Mouse (Mus musculus) myocyte (in vitro differentiated cells): Measurements from ENCODE around the gene Sdk1. TPM values are rescaled to one million over a fixed set of nuclear protein-coding genes. Genes with fewer than 3 reads are reported as not detected.

Experiments
- H3K27me3 ChIP-seq: one replicate; pipeline ENCODE4 v1.6.1; 2011; ENCODE audit not compliant: control insufficient read depth, insufficient read depth, insufficient read length
- H3K36me3 ChIP-seq: one replicate; pipeline ENCODE4 v1.6.1; 2011; ENCODE audit not compliant: control insufficient read depth, insufficient read depth
- H3K4me2 ChIP-seq: one replicate; pipeline ENCODE4 v1.6.1; 2011; ENCODE audit warnings: low read depth, control low read depth
- H3K4me3 ChIP-seq: one replicate; pipeline ENCODE4 v1.5.1; 2011; ENCODE audit warnings: mild to moderate bottlenecking, control low read depth, moderate library complexity
- H3K79me2 ChIP-seq: one replicate; pipeline ENCODE4 v1.6.1; 2011; ENCODE audit not compliant: control insufficient read depth, insufficient read depth
- H3ac ChIP-seq: one replicate; pipeline ENCODE4 v1.6.1; 2011; ENCODE audit not compliant: control insufficient read depth, insufficient read length
- CEBPB ChIP-seq: IDR thresholded peaks from 2 replicates; pipeline ENCODE4 v1.6.1; 2011; ENCODE audit warnings: mild to moderate bottlenecking, moderate library complexity; ENCODE audit not compliant: poor library complexity, insufficient read depth, severe bottlenecking
- E2F4 ChIP-seq: IDR thresholded peaks from one replicate; pipeline ENCODE4 v1.6.1; 2011; ENCODE audit warnings: mild to moderate bottlenecking, control low read depth, moderate library complexity; ENCODE audit not compliant: insufficient read depth
- MAX ChIP-seq: IDR thresholded peaks from one replicate; pipeline ENCODE4 v1.6.1; 2011; ENCODE audit warnings: low read depth, mild to moderate bottlenecking, control low read depth
- MYOD1 ChIP-seq, 3 experiments: IDR thresholded peaks; one replicate each; pipeline ENCODE4 v1.6.1; 2011; ENCODE audit warnings: control low read depth in 2 of 3, low read depth in 2 of 3, mild to moderate bottlenecking in 2 of 3, moderate library complexity in 1 of 3; ENCODE audit not compliant: insufficient read length in 2 of 3, control insufficient read depth in 1 of 3
- MYOG ChIP-seq, 3 experiments: IDR thresholded peaks; one replicate each; pipeline ENCODE4 v1.6.1; 2011; ENCODE audit warnings: control low read depth in 2 of 3, low read depth in 2 of 3, mild to moderate bottlenecking in 2 of 3; ENCODE audit not compliant: insufficient read length in 2 of 3, control insufficient read depth in 1 of 3, insufficient read depth in 1 of 3
- POLR2A ChIP-seq: IDR thresholded peaks from one replicate; pipeline ENCODE4 v1.6.1; 2011; ENCODE audit warnings: low read depth, mild to moderate bottlenecking, control low read depth, moderate library complexity; ENCODE audit not compliant: insufficient read length
- POLR2AphosphoS2 ChIP-seq: IDR thresholded peaks from one replicate; pipeline ENCODE4 v1.6.1; 2011; ENCODE audit warnings: low read depth, control low read depth; ENCODE audit not compliant: insufficient read length
- REST ChIP-seq: IDR thresholded peaks from one replicate; pipeline ENCODE4 v1.6.1; 2011; ENCODE audit warnings: mild to moderate bottlenecking, control low read depth, moderate library complexity; ENCODE audit not compliant: insufficient read depth, insufficient read length
- SRF ChIP-seq: IDR thresholded peaks from one replicate; pipeline ENCODE4 v1.6.1; 2011; ENCODE audit warnings: low read depth; ENCODE audit not compliant: control insufficient read depth, insufficient read length
- TCF12 ChIP-seq: IDR thresholded peaks from one replicate; pipeline ENCODE4 v1.6.1; 2011; ENCODE audit warnings: mild to moderate bottlenecking, control low read depth; ENCODE audit not compliant: poor library complexity, insufficient read depth, severe bottlenecking
- TCF3 ChIP-seq: IDR thresholded peaks from one replicate; pipeline ENCODE4 v1.6.1; 2011; ENCODE audit warnings: low read depth, control low read depth; ENCODE audit not compliant: insufficient read length
- USF1 ChIP-seq: IDR thresholded peaks from one replicate; pipeline ENCODE4 v1.6.1; 2011; ENCODE audit warnings: low read depth, mild to moderate bottlenecking, control low read depth, moderate library complexity
- polyA plus RNA-seq: library from polyadenylated mRNA; unstranded; fragments of >200 nt; fragmentation: generic; extraction: Trizol; gene quantifications from one replicate; pipeline ENCODE4 v1.2.1, GENCODE M21; 2012; ENCODE audit warnings: missing spikeins

Sdk1 gene
- polyA plus RNA-seq, 1 experiment = 1.6 TPM

- Histone ChIP-seq H3K36me3 (no peaks in the 10 kb centered on the region), H3K4me3 (no peak overlapping the region), H3K4me2 (no peak overlapping the region), H3K27me3 (no peaks in the 10 kb centered on the region), H3K79me2 (no peaks in the 10 kb centered on the region), H3ac (no peak overlapping the region)
- TF ChIP-seq CEBPB = no peak
These were observed 898.7 kb downstream of the Sdk1 start for GRCm38 (mm10) chr5:142139978-142140377.

GRCm38 (mm10) chr5:142149594-142149993 is 908.3 kb downstream of the Sdk1 start:
- Histone ChIP-seq H3K4me3 (no peak overlapping the region), H3K36me3 (no peaks in the 10 kb centered on the region), H3K27me3 (no peaks in the 10 kb centered on the region), H3K79me2 (no peaks in the 10 kb centered on the region), H3ac (no peak overlapping the region), H3K4me2 (no peak overlapping the region)
- TF ChIP-seq TCF12 (no peak), MYOD1 (IDR thresholded peaks at IDR 0.05; ENCODE audit: control insufficient read depth in 1 of 3, insufficient read length in 2 of 3, low read depth in 2 of 3) (no peak), POLR2A (no peak), MYOG (IDR thresholded peaks at IDR 0.05; ENCODE audit: control insufficient read depth in 1 of 3, insufficient read depth in 1 of 3, insufficient read length in 2 of 3, low read depth in 2 of 3) (no peak), REST (no peak), USF1 (no peak), E2F4 (no peak), POLR2AphosphoS2 (no peak), SRF (no peak), TCF3 (no peak), CEBPB (no peak), MAX (no peak)

GRCm38 (mm10) chr5:142150756-142151155 is 909.5 kb downstream of the Sdk1 start:
- TF ChIP-seq SRF (no peak), TCF3 (no peak), TCF12 (no peak), MYOG (IDR thresholded peaks at IDR 0.05; ENCODE audit: control insufficient read depth in 1 of 3, insufficient read depth in 1 of 3, insufficient read length in 2 of 3, low read depth in 2 of 3) (no peak), USF1 (no peak), REST (no peak), E2F4 (no peak)
- Histone ChIP-seq H3K27me3 (no peaks in the 10 kb centered on the region), H3K4me2 (no peak overlapping the region), H3K36me3 (no peaks in the 10 kb centered on the region), H3K4me3 (no peak overlapping the region), H3ac (no peak overlapping the region), H3K79me2 (no peaks in the 10 kb centered on the region)

- H3K27me3 ChIP-seq = no peaks in the 10 kb centered on the region
- H3ac ChIP-seq = no peak overlapping the region
- no peaks in the 10 kb centered on the region for H3K79me2 ChIP-seq
- TF ChIP-seq TCF3 (no peak), POLR2AphosphoS2 (no peak), MYOD1 (IDR thresholded peaks at IDR 0.05; ENCODE audit: control insufficient read depth in 1 of 3, insufficient read length in 2 of 3, low read depth in 2 of 3) (no peak), E2F4 (no peak), TCF12 (no peak), USF1 (no peak)
- no peak overlapping the region for H3K4me3 ChIP-seq
- no peak overlapping the region for H3K4me2 ChIP-seq
- no peaks in the 10 kb centered on the region for H3K36me3 ChIP-seq
These were observed 915.9 kb downstream of the Sdk1 start for GRCm38 (mm10) chr5:142156868-142157852.

- Histone ChIP-seq H3K36me3 (no peaks in the 10 kb centered on the region), H3ac (no peak overlapping the region), H3K4me2 (no peak overlapping the region), H3K79me2 (no peaks in the 10 kb centered on the region), H3K27me3 (no peaks in the 10 kb centered on the region), H3K4me3 (no peak overlapping the region)
- no peak for TF ChIP-seq TCF3
- no peak for TF ChIP-seq USF1
- no peak for TF ChIP-seq SRF
- TF ChIP-seq REST = no peak
- TF ChIP-seq POLR2A = no peak
- no peak for TF ChIP-seq MYOD1 (IDR thresholded peaks at IDR 0.05; ENCODE audit: control insufficient read depth in 1 of 3, insufficient read length in 2 of 3, low read depth in 2 of 3)
- no peak for TF ChIP-seq E2F4
- TF ChIP-seq TCF12 = no peak
- no peak for TF ChIP-seq POLR2AphosphoS2
These were observed 922.2 kb downstream of the Sdk1 start for GRCm38 (mm10) chr5:142163483-142163882.
